ENCODE assay signal across 8 mouse cellular contexts in the genomic region with DNA sequence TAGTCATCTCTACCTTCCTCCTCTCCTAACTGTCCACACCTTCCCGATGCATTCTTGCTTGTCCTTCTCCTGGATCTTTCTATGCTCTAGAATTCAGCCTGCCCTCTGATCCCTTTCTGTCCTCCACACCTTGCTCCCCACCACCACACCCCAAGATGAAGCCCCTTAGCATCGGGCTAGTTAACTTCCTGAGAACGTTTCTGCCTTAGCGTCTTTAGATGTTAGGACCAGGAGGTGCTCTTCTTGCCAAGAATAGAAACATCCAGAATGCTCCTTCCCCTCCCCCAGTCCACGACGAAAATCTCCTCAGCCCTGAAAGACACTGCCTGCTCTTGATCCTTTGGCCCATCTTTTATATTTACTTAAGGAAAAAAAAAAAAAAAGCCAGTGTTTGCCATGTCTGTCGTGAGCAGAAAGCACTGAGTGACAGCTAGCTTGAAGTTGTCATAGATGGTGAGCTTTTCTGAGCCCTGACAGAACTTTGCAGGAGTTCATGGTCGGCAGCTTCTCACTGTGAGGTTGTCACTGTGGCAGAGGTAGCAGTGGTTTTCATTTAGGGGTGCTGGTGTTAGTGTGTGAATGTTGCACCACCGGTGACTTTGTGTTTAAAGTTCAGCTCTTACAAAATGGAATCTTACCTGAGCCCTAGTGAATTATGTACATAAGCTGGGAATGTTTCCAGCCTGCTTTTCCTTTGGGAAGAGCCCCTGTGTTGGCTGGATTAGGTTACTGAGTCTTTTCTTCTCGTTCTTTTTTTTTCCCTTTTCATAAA. TPM values are rescaled to one million over a fixed set of nuclear protein-coding genes. Genes with fewer than 3 reads are reported as not detected.
DNase-seq lines count a peak whose midpoint lies in the region; ATAC-seq lines count a peak whose summit lies in the region.

No protein-coding gene starts in this region.

- no peaks in the 10 kb centered on the region for H3K9me3 ChIP-seq in kidney, embryonic 15.5 days (replicated peaks)
- no peaks in the 10 kb centered on the region for H3K9me3 ChIP-seq in forebrain, embryonic 15.5 days
- no peaks in the 10 kb centered on the region for H3K9me3 ChIP-seq in liver, embryonic 12.5 days (replicated peaks)
- H3K9me3 ChIP-seq in stomach, embryonic 15.5 days = no peaks in the 10 kb centered on the region

- 11% methylated on average over 10 of the region's 10 CpGs for WGBS in kidney, embryonic 15.5 days
- WGBS in forebrain, embryonic 15.5 days = 16% methylated on average over 10 of the region's 10 CpGs
- 25% methylated on average over 10 of the region's 10 CpGs for WGBS in liver, embryonic 12.5 days (ENCODE audit: insufficient replicate concordance)
- 14% methylated on average over 10 of the region's 10 CpGs for WGBS in stomach, embryonic 15.5 days

- H3K4me1 ChIP-seq in kidney, embryonic 15.5 days = peaks cover 47% of the 10 kb centered on the region
- peaks cover 32% of the 10 kb centered on the region for H3K4me1 ChIP-seq in forebrain, embryonic 15.5 days
- H3K4me1 ChIP-seq in liver, embryonic 12.5 days = peaks cover 55% of the 10 kb centered on the region
- peaks cover 14% of the 10 kb centered on the region for H3K4me1 ChIP-seq in stomach, embryonic 15.5 days

- peaks cover 5% of the 10 kb centered on the region; the same call in 1 of the 2 replicates for H3K36me3 ChIP-seq in kidney, embryonic 15.5 days
- no peaks in the 10 kb centered on the region for H3K36me3 ChIP-seq in forebrain, embryonic 15.5 days
- peaks cover 32% of the 10 kb centered on the region for H3K36me3 ChIP-seq in liver, embryonic 12.5 days
- no peaks in the 10 kb centered on the region for H3K36me3 ChIP-seq in stomach, embryonic 15.5 days

- peak overlapping the region; percentile 85; the same call in 1 of the 2 replicates for H3K9ac ChIP-seq in kidney, embryonic 15.5 days
- peak overlapping the region; percentile 85 for H3K9ac ChIP-seq in forebrain, embryonic 15.5 days (replicated peaks)
- H3K9ac ChIP-seq in liver, embryonic 12.5 days = peak overlapping the region; percentile 95
- H3K9ac ChIP-seq in stomach, embryonic 15.5 days = no peak overlapping the region; the same call in 1 of the 2 replicates

- 0 out of 2 replicates have a peak overlapping the region, but pooled peaks have one; percentile 3 for H3K27ac ChIP-seq in kidney, embryonic 15.5 days
- no peak overlapping the region for H3K27ac ChIP-seq in forebrain, embryonic 15.5 days (replicated peaks)
- H3K27ac ChIP-seq in liver, embryonic 12.5 days = peak overlapping the region; percentile 93; the same call in 1 of the 2 replicates
- no peak overlapping the region for H3K27ac ChIP-seq in stomach, embryonic 15.5 days

- H3K4me3 ChIP-seq in kidney, embryonic 15.5 days (replicated peaks) = peak overlapping the region; percentile 93
- peak overlapping the region; percentile 92 for H3K4me3 ChIP-seq in forebrain, embryonic 15.5 days
- H3K4me3 ChIP-seq in liver, embryonic 12.5 days = peak overlapping the region; percentile 95
- peak overlapping the region; percentile 90 for H3K4me3 ChIP-seq in stomach, embryonic 15.5 days (replicated peaks)

- no peaks in the 10 kb centered on the region for H3K27me3 ChIP-seq in kidney, embryonic 15.5 days
- H3K27me3 ChIP-seq in forebrain, embryonic 15.5 days = no peaks in the 10 kb centered on the region
- H3K27me3 ChIP-seq in liver, embryonic 12.5 days (replicated peaks) = no peaks in the 10 kb centered on the region
- H3K27me3 ChIP-seq in stomach, embryonic 15.5 days (replicated peaks) = no peaks in the 10 kb centered on the region

- H3K4me2 ChIP-seq in kidney, embryonic 15.5 days = peak overlapping the region; percentile 95
- H3K4me2 ChIP-seq in forebrain, embryonic 15.5 days (replicated peaks) = peak overlapping the region; percentile 68
- H3K4me2 ChIP-seq in liver, embryonic 12.5 days = peak overlapping the region; percentile 100
- H3K4me2 ChIP-seq in stomach, embryonic 15.5 days = peak overlapping the region; percentile 95

- ATAC-seq in kidney, embryonic 15.5 days (replicated peaks; ENCODE audit: low FRiP score) = no peak
- no peak for ATAC-seq in forebrain, embryonic 15.5 days (replicated peaks)
- no peak for ATAC-seq in liver, embryonic 12.5 days
- no peak for ATAC-seq in stomach, embryonic 15.5 days (ENCODE audit: insufficient read depth, low FRiP score, low read depth)

- no peak for DNase-seq in kidney, postnatal 4 days
- peak; percentile 21 for DNase-seq in NIH3T3 (ENCODE audit: low read depth)
- no peak for DNase-seq in adrenal gland, postnatal 4 days (ENCODE audit: low spot score in 2 of 2)
- DNase-seq in gastrocnemius, adult 18-20 months (ENCODE audit: low spot score) = no peak

RNA-seq across cellular contexts. Expression of gene Tent4b, which starts 1.9 kb away (rescaled TPM):
- 8.5 and 8.9 TPM in 2 replicates for polyA plus RNA-seq in kidney, embryonic 15.5 days (2015; fragmentation: Nextera tagmentation; extraction: Ambion mirVana)
- polyA plus RNA-seq in forebrain, embryonic 15.5 days (2015; fragmentation: Nextera tagmentation; extraction: Ambion mirVana) = 8.9 and 10.2 TPM in 2 replicates
- 8.7 TPM in 2 replicates for polyA plus RNA-seq in liver, embryonic 12.5 days (2016; fragmentation: Nextera tagmentation; extraction: Ambion mirVana)
- polyA plus RNA-seq in stomach, embryonic 15.5 days (2015; fragmentation: Nextera tagmentation; extraction: Ambion mirVana) = 7.0 and 7.5 TPM in 2 replicates
- total RNA-seq in adrenal gland, postnatal 4 days (2021) = 10 to 100 TPM; 36.4 to 38.5 TPM
- total RNA-seq in gastrocnemius, adult 18-20 months (2021) = 10 to 100 TPM; 13.0 to 15.3 TPM

Comparison
In these comparisons a context has a peak if more than half of its experiments do, and no peak if none do; other contexts are left out.
1. H3K27ac ChIP-seq: peak in kidney, embryonic 15.5 days (single experiment) and liver, embryonic 12.5 days (single experiment); none in forebrain, embryonic 15.5 days (single experiment) and stomach, embryonic 15.5 days (single experiment).
2. Peak in every context shown above with its lines, with median percentiles within 50 percentile points of each other: H3K4me2 ChIP-seq and H3K4me3 ChIP-seq.